Mouse (Mus musculus): ENCODE measurements around the gene Arl10.

Gene Arl10

GRCm38 (mm10) chr13:54621155-54621932 is 46.5 kb downstream of the Arl10 start, which contains the start of gene Faf2:
TSS of gene Faf2 (plus strand) at chr13:54621784.
- 11% methylated on average over 44 of the region's 44 CpGs for WGBS

GRCm38 (mm10) chr13:54621960-54622521 is 47.2 kb downstream of the Arl10 start:
- 1% methylated on average over 27 of the region's 27 CpGs for WGBS

GRCm38 (mm10) chr13:54629128-54629527 is 54.3 kb downstream of the Arl10 start:
- WGBS: 66% methylated on average over 4 of the region's 4 CpGs

All from cerebral cortex, adult 2 months (tissue).